Mouse (Mus musculus): Measurements from ENCODE around the gene Cryl1. TPM values are rescaled to one million over a fixed set of nuclear protein-coding genes. Genes with fewer than 3 reads are reported as not detected.

Gene Cryl1
- polyA plus RNA-seq, 1 experiment from 2014 or later: 7.6 TPM

GRCm38 (mm10) chr14:57385667-57386066 is 12.7 kb downstream of the Cryl1 start:
- Histone ChIP-seq H3K4me2 (ENCODE audit: low read depth, low read length) (no peak overlapping the region), H3K9ac (ENCODE audit: low read depth, low read length) (no peak overlapping the region), H3K27ac (ENCODE audit: low read length) (no peak overlapping the region), H3K36me3 (ENCODE audit: control insufficient read depth, insufficient read depth) (no peaks in the 10 kb centered on the region), H3K9me3 (replicated peaks; ENCODE audit: control insufficient read depth, low read length) (no peaks in the 10 kb centered on the region), H3K27me3 (ENCODE audit: control insufficient read depth, insufficient read depth, low read depth, low read length) (no peaks in the 10 kb centered on the region), H3K4me3 (ENCODE audit: low read depth, low read length) (no peak overlapping the region), H3K4me1 (ENCODE audit: control insufficient read depth, low read depth, low read length) (peaks cover 8% of the 10 kb centered on the region)
- WGBS (ENCODE audit: insufficient replicate concordance): 58% methylated on average over 5 of the region's 5 CpGs
- ATAC-seq (ENCODE audit: low read depth): no peak

GRCm38 (mm10) chr14:57377531-57377930 is 20.8 kb downstream of the Cryl1 start:
- no peak overlapping the region for H3K4me3 ChIP-seq (ENCODE audit: low read depth, low read length)
- no peaks in the 10 kb centered on the region for H3K36me3 ChIP-seq (ENCODE audit: control insufficient read depth, insufficient read depth)
- WGBS (ENCODE audit: insufficient replicate concordance): 78% methylated on average over 5 of the region's 5 CpGs
- H3K4me2 ChIP-seq (ENCODE audit: low read depth, low read length): no peak overlapping the region
- H3K4me1 ChIP-seq (ENCODE audit: control insufficient read depth, low read depth, low read length): no peaks in the 10 kb centered on the region
- H3K9ac ChIP-seq (ENCODE audit: low read depth, low read length): no peak overlapping the region
- H3K9me3 ChIP-seq (replicated peaks; ENCODE audit: control insufficient read depth, low read length): no peaks in the 10 kb centered on the region
- no peak for ATAC-seq (ENCODE audit: low read depth)
- no peaks in the 10 kb centered on the region for H3K27me3 ChIP-seq (ENCODE audit: control insufficient read depth, insufficient read depth, low read depth, low read length)
- no peak overlapping the region for H3K27ac ChIP-seq (ENCODE audit: low read length)

GRCm38 (mm10) chr14:57376956-57377355 is 21.4 kb downstream of the Cryl1 start:
- H3K9ac ChIP-seq (ENCODE audit: low read depth, low read length): no peak overlapping the region
- ATAC-seq (ENCODE audit: low read depth): peak; percentile 64
- 63% methylated on average over 9 of the region's 9 CpGs for WGBS (ENCODE audit: insufficient replicate concordance)

GRCm38 (mm10) chr14:57376016-57376415 is 22.3 kb downstream of the Cryl1 start:
- Histone ChIP-seq H3K36me3 (ENCODE audit: control insufficient read depth, insufficient read depth) (no peaks in the 10 kb centered on the region), H3K4me3 (ENCODE audit: low read depth, low read length) (no peak overlapping the region), H3K9ac (ENCODE audit: low read depth, low read length) (no peak overlapping the region), H3K4me1 (ENCODE audit: control insufficient read depth, low read depth, low read length) (no peaks in the 10 kb centered on the region), H3K27me3 (ENCODE audit: control insufficient read depth, insufficient read depth, low read depth, low read length) (no peaks in the 10 kb centered on the region), H3K9me3 (replicated peaks; ENCODE audit: control insufficient read depth, low read length) (no peaks in the 10 kb centered on the region), H3K27ac (ENCODE audit: low read length) (no peak overlapping the region), H3K4me2 (ENCODE audit: low read depth, low read length) (no peak overlapping the region)
- ATAC-seq (ENCODE audit: low read depth): no peak
- WGBS (ENCODE audit: insufficient replicate concordance): 64% methylated on average over 8 of the region's 8 CpGs

More at GRCm38 (mm10) chr14:57376956-57377355, 21.4 kb downstream of the Cryl1 start:
- Histone ChIP-seq H3K4me2 (ENCODE audit: low read depth, low read length) (no peak overlapping the region), H3K4me3 (ENCODE audit: low read depth, low read length) (no peak overlapping the region), H3K4me1 (ENCODE audit: control insufficient read depth, low read depth, low read length) (no peaks in the 10 kb centered on the region), H3K9me3 (replicated peaks; ENCODE audit: control insufficient read depth, low read length) (no peaks in the 10 kb centered on the region), H3K27ac (ENCODE audit: low read length) (no peak overlapping the region), H3K27me3 (ENCODE audit: control insufficient read depth, insufficient read depth, low read depth, low read length) (no peaks in the 10 kb centered on the region), H3K36me3 (ENCODE audit: control insufficient read depth, insufficient read depth) (no peaks in the 10 kb centered on the region)

- H3K9me3 ChIP-seq (replicated peaks; ENCODE audit: control insufficient read depth, low read length): no peaks in the 10 kb centered on the region
- H3K27ac ChIP-seq (ENCODE audit: low read length): no peak overlapping the region
- no peak overlapping the region for H3K4me3 ChIP-seq (ENCODE audit: low read depth, low read length)
- no peaks in the 10 kb centered on the region for H3K36me3 ChIP-seq (ENCODE audit: control insufficient read depth, insufficient read depth)
- H3K9ac ChIP-seq (ENCODE audit: low read depth, low read length): no peak overlapping the region
- 24% methylated on average over 9 of the region's 9 CpGs for WGBS (ENCODE audit: insufficient replicate concordance)
- no peaks in the 10 kb centered on the region for H3K27me3 ChIP-seq (ENCODE audit: control insufficient read depth, insufficient read depth, low read depth, low read length)
- H3K4me1 ChIP-seq (ENCODE audit: control insufficient read depth, low read depth, low read length): no peaks in the 10 kb centered on the region
- no peak overlapping the region for H3K4me2 ChIP-seq (ENCODE audit: low read depth, low read length)
- ATAC-seq (ENCODE audit: low read depth): peak; percentile 71
Measured at GRCm38 (mm10) chr14:57375205-57375604, 23.1 kb downstream of the Cryl1 start.

GRCm38 (mm10) chr14:57372348-57373102 is 25.8 kb downstream of the Cryl1 start:
- no peaks in the 10 kb centered on the region for H3K36me3 ChIP-seq (ENCODE audit: control insufficient read depth, insufficient read depth)
- H3K27me3 ChIP-seq (ENCODE audit: control insufficient read depth, insufficient read depth, low read depth, low read length): no peaks in the 10 kb centered on the region
- H3K4me2 ChIP-seq (ENCODE audit: low read depth, low read length): no peak overlapping the region
- H3K4me3 ChIP-seq (ENCODE audit: low read depth, low read length): no peak overlapping the region
- no peaks in the 10 kb centered on the region for H3K4me1 ChIP-seq (ENCODE audit: control insufficient read depth, low read depth, low read length)
- ATAC-seq (ENCODE audit: low read depth): no peak
- no peak overlapping the region for H3K9ac ChIP-seq (ENCODE audit: low read depth, low read length)
- H3K27ac ChIP-seq (ENCODE audit: low read length): no peak overlapping the region
- no peaks in the 10 kb centered on the region for H3K9me3 ChIP-seq (replicated peaks; ENCODE audit: control insufficient read depth, low read length)
- WGBS (ENCODE audit: insufficient replicate concordance): 34% methylated on average over 8 of the region's 8 CpGs

- ATAC-seq (ENCODE audit: low read depth): no peak
- H3K9ac ChIP-seq (ENCODE audit: low read depth, low read length): no peak overlapping the region
- H3K27me3 ChIP-seq (ENCODE audit: control insufficient read depth, insufficient read depth, low read depth, low read length): no peaks in the 10 kb centered on the region
- H3K27ac ChIP-seq (ENCODE audit: low read length): no peak overlapping the region
- WGBS (ENCODE audit: insufficient replicate concordance): 51% methylated on average over 4 of the region's 4 CpGs
- no peak overlapping the region for H3K4me2 ChIP-seq (ENCODE audit: low read depth, low read length)
- H3K36me3 ChIP-seq (ENCODE audit: control insufficient read depth, insufficient read depth): no peaks in the 10 kb centered on the region
- no peaks in the 10 kb centered on the region for H3K9me3 ChIP-seq (replicated peaks; ENCODE audit: control insufficient read depth, low read length)
- H3K4me3 ChIP-seq (ENCODE audit: low read depth, low read length): no peak overlapping the region
- H3K4me1 ChIP-seq (ENCODE audit: control insufficient read depth, low read depth, low read length): no peaks in the 10 kb centered on the region
Measured at GRCm38 (mm10) chr14:57367327-57367726, 31.0 kb downstream of the Cryl1 start.

- H3K4me1 ChIP-seq (ENCODE audit: control insufficient read depth, low read depth, low read length): no peaks in the 10 kb centered on the region
- no peak overlapping the region for H3K4me3 ChIP-seq (ENCODE audit: low read depth, low read length)
- no peak for ATAC-seq (ENCODE audit: low read depth)
- no peaks in the 10 kb centered on the region for H3K9me3 ChIP-seq (replicated peaks; ENCODE audit: control insufficient read depth, low read length)
- no peak overlapping the region for H3K27ac ChIP-seq (ENCODE audit: low read length)
- WGBS (ENCODE audit: insufficient replicate concordance): 46% methylated on average over 5 of the region's 5 CpGs
- no peaks in the 10 kb centered on the region for H3K36me3 ChIP-seq (ENCODE audit: control insufficient read depth, insufficient read depth)
- no peaks in the 10 kb centered on the region for H3K27me3 ChIP-seq (ENCODE audit: control insufficient read depth, insufficient read depth, low read depth, low read length)
- no peak overlapping the region for H3K9ac ChIP-seq (ENCODE audit: low read depth, low read length)
- H3K4me2 ChIP-seq (ENCODE audit: low read depth, low read length): no peak overlapping the region
Measured at GRCm38 (mm10) chr14:57366724-57367123, 31.6 kb downstream of the Cryl1 start.

- H3K27ac ChIP-seq (ENCODE audit: low read length): no peak overlapping the region
- ATAC-seq (ENCODE audit: low read depth): no peak
Measured at GRCm38 (mm10) chr14:57365341-57365740, 33.0 kb downstream of the Cryl1 start.

More at GRCm38 (mm10) chr14:57365341-57365740, 33.0 kb downstream of the Cryl1 start:
- 64% methylated on average over 9 of the region's 9 CpGs for WGBS (ENCODE audit: insufficient replicate concordance)
- Histone ChIP-seq H3K9ac (ENCODE audit: low read depth, low read length) (no peak overlapping the region), H3K36me3 (ENCODE audit: control insufficient read depth, insufficient read depth) (no peaks in the 10 kb centered on the region), H3K27me3 (ENCODE audit: control insufficient read depth, insufficient read depth, low read depth, low read length) (no peaks in the 10 kb centered on the region), H3K4me1 (ENCODE audit: control insufficient read depth, low read depth, low read length) (no peaks in the 10 kb centered on the region), H3K9me3 (replicated peaks; ENCODE audit: control insufficient read depth, low read length) (no peaks in the 10 kb centered on the region), H3K4me2 (ENCODE audit: low read depth, low read length) (no peak overlapping the region), H3K4me3 (ENCODE audit: low read depth, low read length) (no peak overlapping the region)
